Mouse (Mus musculus) midbrain, postnatal 0 days (tissue): ENCODE data around the gene Slco2a1. TPM values are rescaled to one million over a fixed set of nuclear protein-coding genes. Genes with fewer than 3 reads are reported as not detected.

Experiments
- ATAC-seq: fragments of 200-750 bp; cut with Nextera tagmentation; 2 replicates; pipeline ENCODE4 v1.8.0; 2017; ENCODE audit warnings: moderate number of reproducible peaks, mild to moderate bottlenecking, moderate TSS enrichment, moderate library complexity; ENCODE audit not compliant: low FRiP score
- DNase-seq: peaks from one replicate; pipeline ENCODE4 v3.0.0-alpha.2; 2015; ENCODE audit warnings: low spot score
- H3K27ac ChIP-seq: fragments of 300-500 bp; sonication (generic); 2 replicates; pipeline ENCODE4 v1.5.1; 2014; ENCODE audit warnings: low read depth, mild to moderate bottlenecking, low read length, mixed read lengths
- H3K27me3 ChIP-seq: fragments of 300-500 bp; sonication (generic); 2 replicates; pipeline ENCODE4 v1.6.1; 2014; ENCODE audit warnings: low read length, control low read depth, mixed read lengths; ENCODE audit not compliant: insufficient read depth
- H3K36me3 ChIP-seq: fragments of 300-500 bp; sonication (generic); 2 replicates; pipeline ENCODE4 v1.6.1; 2014; ENCODE audit warnings: low read length, control low read depth, mixed read lengths; ENCODE audit not compliant: insufficient read depth
- H3K4me1 ChIP-seq: fragments of 300-500 bp; sonication (generic); 2 replicates; pipeline ENCODE4 v1.6.1; 2014; ENCODE audit warnings: mild to moderate bottlenecking, control low read depth, antibody characterized with exemption, low read length, mixed read lengths; ENCODE audit not compliant: insufficient read depth
- H3K4me2 ChIP-seq: fragments of 300-500 bp; sonication (generic); 2 replicates; pipeline ENCODE4 v1.6.1; 2014; ENCODE audit warnings: low read depth, mild to moderate bottlenecking, low read length, mixed read lengths; ENCODE audit not compliant: poor library complexity, severe bottlenecking
- H3K4me3 ChIP-seq: fragments of 300-500 bp; sonication (generic); 2 replicates; pipeline ENCODE4 v1.5.1; 2014; ENCODE audit warnings: low read depth, mild to moderate bottlenecking, low read length, moderate library complexity
- H3K9ac ChIP-seq: fragments of 300-500 bp; sonication (generic); replicated peaks from 2 replicates; pipeline ENCODE4 v1.6.1; 2014; ENCODE audit warnings: mild to moderate bottlenecking, low read length, moderate library complexity, mixed read lengths; ENCODE audit not compliant: poor library complexity, severe bottlenecking
- H3K9me3 ChIP-seq: fragments of 300-500 bp; sonication (generic); 2 replicates; pipeline ENCODE4 v1.6.1; 2016; ENCODE audit warnings: low read length, control low read depth
- CTCF ChIP-seq: IDR thresholded peaks from 2 replicates; pipeline ENCODE4 v1.5.1; 2016; ENCODE audit warnings: antibody characterized with exemption, mild to moderate bottlenecking
- WGBS: fragments of 180-500 bp; shearing (Covaris S2); extraction: QIAGEN DNeasy Blood & Tissue Kit; methylation state at CpG from one replicate; pipeline ENCODE4 v1.1.7; 2014; 5-methylcytosine and 5-hydroxymethylcytosine counted together
- polyA plus RNA-seq: library from polyadenylated mRNA; unstranded; fragments of >200 nt; fragmentation: Nextera tagmentation; extraction: Ambion mirVana; gene quantifications from 2 replicates; pipeline ENCODE4 v1.2.1, GENCODE M21; 2015
- total RNA-seq: library from RNA; depleted of rRNA; stranded (reverse); fragments of >200 nt; gene quantifications from 2 replicates; pipeline ENCODE4 v1.2.3, GENCODE M21; 2014

Gene Slco2a1
- total and polyA plus RNA-seq, 2 experiments from 2014 or later, result 4.2 to 9.3 TPM

- no peaks in the 10 kb centered on the region for H3K9me3 ChIP-seq
- no peaks in the 10 kb centered on the region for H3K36me3 ChIP-seq
- no peak overlapping the region for H3K4me3 ChIP-seq
- no peak overlapping the region for H3K4me2 ChIP-seq
- no peak for ATAC-seq
- H3K4me1 ChIP-seq, result no peaks in the 10 kb centered on the region
- DNase-seq, result peak; percentile 76
- no peak for TF ChIP-seq CTCF
- no peaks in the 10 kb centered on the region for H3K27me3 ChIP-seq
- no peak overlapping the region for H3K9ac ChIP-seq
- WGBS, result 77% methylated on average over 8 of the region's 8 CpGs
- no peak overlapping the region for H3K27ac ChIP-seq
These were observed 78.3 kb downstream of the Slco2a1 start for GRCm38 (mm10) chr9:103066845-103067244.

GRCm38 (mm10) chr9:103067651-103068050 is 79.1 kb downstream of the Slco2a1 start:
- H3K27ac ChIP-seq, result no peak overlapping the region
- no peak overlapping the region for H3K9ac ChIP-seq
- H3K4me1 ChIP-seq, result no peaks in the 10 kb centered on the region
- DNase-seq, result peak; percentile 71
- no peak; the same call in 1 of the 2 replicates for ATAC-seq
- H3K27me3 ChIP-seq, result no peaks in the 10 kb centered on the region
- 89% methylated on average over 11 of the region's 11 CpGs for WGBS
- no peaks in the 10 kb centered on the region for H3K9me3 ChIP-seq
- no peak for TF ChIP-seq CTCF
- H3K4me3 ChIP-seq, result no peak overlapping the region
- no peak overlapping the region for H3K4me2 ChIP-seq
- H3K36me3 ChIP-seq, result no peaks in the 10 kb centered on the region

- Histone ChIP-seq H3K36me3 (no peaks in the 10 kb centered on the region), H3K9me3 (no peaks in the 10 kb centered on the region), H3K4me3 (no peak overlapping the region), H3K9ac (no peak overlapping the region), H3K27ac (no peak overlapping the region), H3K27me3 (no peaks in the 10 kb centered on the region), H3K4me1 (no peaks in the 10 kb centered on the region), H3K4me2 (no peak overlapping the region)
- WGBS, result 88% methylated on average over 8 of the region's 8 CpGs
- ATAC-seq (no peak), DNase-seq (no peak)
- TF ChIP-seq CTCF, result no peak
These were observed 80.3 kb downstream of the Slco2a1 start for GRCm38 (mm10) chr9:103068769-103069168.

GRCm38 (mm10) chr9:103071541-103072203 is 83.2 kb downstream of the Slco2a1 start:
- Histone ChIP-seq H3K27ac (no peak overlapping the region), H3K36me3 (no peaks in the 10 kb centered on the region), H3K9me3 (no peaks in the 10 kb centered on the region), H3K4me1 (no peaks in the 10 kb centered on the region), H3K27me3 (no peaks in the 10 kb centered on the region), H3K4me3 (no peak overlapping the region), H3K4me2 (no peak overlapping the region), H3K9ac (no peak overlapping the region)
- WGBS, result 86% methylated on average over 7 of the region's 7 CpGs
- ATAC-seq, result no peak
- no peak for DNase-seq
- TF ChIP-seq CTCF, result no peak

DNA sequence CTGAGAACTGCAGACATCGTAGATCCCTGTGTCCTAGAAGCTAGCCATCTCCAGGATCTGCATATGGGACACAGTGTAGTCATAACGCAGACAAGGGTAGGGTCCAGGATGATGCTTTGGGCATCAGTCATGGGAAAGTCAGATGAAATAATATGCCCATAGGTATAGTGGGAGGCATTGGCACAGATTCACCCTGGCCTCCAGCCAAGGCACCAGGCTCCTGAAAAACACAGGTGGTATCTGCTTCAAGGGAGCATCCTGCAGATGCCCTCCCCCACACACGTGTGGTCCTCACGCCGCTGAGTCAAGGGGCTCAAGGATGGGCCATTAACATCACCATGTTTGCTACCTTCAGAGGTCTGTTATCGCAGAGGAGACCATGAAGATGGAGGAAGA is 83.7 kb downstream of the Slco2a1 start:
- no peak for DNase-seq
- 95% methylated on average over 6 of the region's 6 CpGs for WGBS
- Histone ChIP-seq H3K4me3 (no peak overlapping the region), H3K4me2 (no peak overlapping the region), H3K36me3 (no peaks in the 10 kb centered on the region), H3K27ac (no peak overlapping the region), H3K9me3 (no peaks in the 10 kb centered on the region), H3K27me3 (no peaks in the 10 kb centered on the region), H3K9ac (no peak overlapping the region), H3K4me1 (no peaks in the 10 kb centered on the region)
- TF ChIP-seq CTCF, result no peak
- ATAC-seq, result no peak

DNA sequence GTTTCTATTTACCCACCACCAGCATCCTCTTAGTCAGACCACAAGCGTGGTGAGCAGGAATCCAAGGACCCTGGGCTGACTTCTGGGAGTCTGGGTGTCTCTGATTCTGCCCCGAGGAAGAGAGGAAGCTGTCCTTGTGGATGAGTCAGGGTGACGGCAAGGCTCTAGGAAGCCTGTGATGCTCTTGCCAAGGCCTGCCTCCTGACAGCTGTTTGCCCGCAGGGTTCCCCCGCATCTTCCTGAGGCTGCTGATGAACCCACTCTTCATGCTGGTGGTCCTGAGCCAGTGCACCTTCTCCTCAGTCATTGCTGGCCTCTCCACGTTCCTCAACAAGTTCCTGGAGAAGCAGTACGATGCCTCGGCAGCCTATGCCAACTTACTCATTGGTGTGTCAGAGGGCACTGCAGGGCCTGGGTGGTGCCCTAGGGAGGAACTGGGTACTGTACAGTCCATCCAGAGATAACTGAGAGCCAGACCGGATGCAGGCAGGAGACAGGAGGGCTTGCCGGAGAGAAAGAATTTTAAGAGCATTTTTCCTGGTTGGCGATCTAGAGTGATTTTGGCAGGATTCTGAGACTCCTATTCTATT is 84.5 kb downstream of the Slco2a1 start:
- ATAC-seq (no peak), DNase-seq (no peak)
- H3K9me3 ChIP-seq, result no peaks in the 10 kb centered on the region
- no peak overlapping the region for H3K4me2 ChIP-seq
- no peak for TF ChIP-seq CTCF
- no peaks in the 10 kb centered on the region for H3K36me3 ChIP-seq
- 91% methylated on average over 11 of the region's 11 CpGs for WGBS
- H3K4me3 ChIP-seq, result no peak overlapping the region
- no peaks in the 10 kb centered on the region for H3K4me1 ChIP-seq
- no peak overlapping the region for H3K27ac ChIP-seq
- no peaks in the 10 kb centered on the region for H3K27me3 ChIP-seq
- no peak overlapping the region for H3K9ac ChIP-seq
